Mouse (Mus musculus) neutrophil, adult 65 days (primary cell): ENCODE results near the gene Plekho1. TPM values are rescaled to one million over a fixed set of nuclear protein-coding genes. Genes with fewer than 3 reads are reported as not detected.

Experiments
- total RNA-seq: library from RNA; stranded (reverse); gene quantifications from 2 replicates; pipeline ENCODE4 v1.2.4, GENCODE M21; 2023

Plekho1 gene
- total RNA-seq = 37.4 and 45.9 TPM in 2 replicates

GRCm38 (mm10) chr3:95995802-95996428, at the start of gene Plekho1:
Plekho1 (minus strand) TSS chr3:95996001.

Other genes starting within 250 kb of the Plekho1 start
- 12.0 and 15.1 TPM in 2 replicates for gene Tars2, start 235.8 kb downstream of the Plekho1 start, total RNA-seq
- 48.2 and 51.7 TPM in 2 replicates for gene Rprd2, start 177.1 kb downstream of the Plekho1 start, total RNA-seq
- gene Prpf3, start 140.1 kb downstream of the Plekho1 start, total RNA-seq = 36.7 and 41.4 TPM in 2 replicates
- 108 and 114 TPM in 2 replicates for gene Mrps21, start 124.5 kb downstream of the Plekho1 start, total RNA-seq
- 18.3 and 21.8 TPM in 2 replicates for gene Ciart, start 113.8 kb downstream of the Plekho1 start, total RNA-seq
- gene BC028528, start 104.0 kb downstream of the Plekho1 start, total RNA-seq = 23.6 and 26.7 TPM in 2 replicates
- gene Aph1a, start 102.0 kb downstream of the Plekho1 start, total RNA-seq = 55.4 and 77.4 TPM in 2 replicates
- gene Car14, start 91.3 kb downstream of the Plekho1 start, total RNA-seq = not detected in 2 replicates
- gene Anp32e, start 66.8 kb downstream of the Plekho1 start, total RNA-seq = 62.2 and 84.1 TPM in 2 replicates
- 8.2 and 9.3 TPM in 2 replicates for gene Vps45, start 62.5 kb upstream of the Plekho1 start, total RNA-seq
- gene Otud7b, start 108.5 kb upstream of the Plekho1 start, total RNA-seq = 18.5 and 19.1 TPM in 2 replicates
- 0.14 and 0.88 TPM in 2 replicates for gene Mtmr11, start 166.0 kb upstream of the Plekho1 start, total RNA-seq
- gene Sf3b4, start 176.3 kb upstream of the Plekho1 start, total RNA-seq = 39.0 and 45.7 TPM in 2 replicates
- 0.16 and 0.43 TPM in 2 replicates for gene Sv2a, start 185.2 kb upstream of the Plekho1 start, total RNA-seq
- 1.1 and 2.9 TPM in 2 replicates for gene Bola1, start 223.7 kb upstream of the Plekho1 start, total RNA-seq
- gene Hist2h2ab, start 223.9 kb upstream of the Plekho1 start, total RNA-seq = 11.8 and 12.8 TPM in 2 replicates
- 166 and 197 TPM in 2 replicates for gene Hist2h2ac, start 224.9 kb upstream of the Plekho1 start, total RNA-seq
- gene Hist2h2be, start 225.1 kb upstream of the Plekho1 start, total RNA-seq = 1.2 and 2.1 TPM in 2 replicates
- 234 and 345 TPM in 2 replicates for gene Hist2h3c2, start 243.1 kb upstream of the Plekho1 start, total RNA-seq
- gene Hist2h2aa2, start 244.3 kb upstream of the Plekho1 start, total RNA-seq = 1,826 and 2,294 TPM in 2 replicates
- gene Hist2h2aa1, start 249.5 kb upstream of the Plekho1 start, total RNA-seq = 29.7 and 30.1 TPM in 2 replicates